Mouse (Mus musculus) lung, adult 2 months (tissue): ENCODE data around the gene Mrps7.

Experiments used
- CTCF ChIP-seq: fragments of 200-500 bp; IDR thresholded peaks from 2 replicates; pipeline ENCODE4 v1.5.1; 2011; ENCODE audit warnings: mild to moderate bottlenecking, low read length, control low read depth; ENCODE audit not compliant: insufficient read depth
- POLR2A ChIP-seq: fragments of 200-500 bp; IDR thresholded peaks from 2 replicates; pipeline ENCODE4 v1.6.1; 2011; ENCODE audit warnings: low read depth, mild to moderate bottlenecking, control low read depth, low read length, borderline replicate concordance; ENCODE audit errors: extremely low read depth

DNA sequence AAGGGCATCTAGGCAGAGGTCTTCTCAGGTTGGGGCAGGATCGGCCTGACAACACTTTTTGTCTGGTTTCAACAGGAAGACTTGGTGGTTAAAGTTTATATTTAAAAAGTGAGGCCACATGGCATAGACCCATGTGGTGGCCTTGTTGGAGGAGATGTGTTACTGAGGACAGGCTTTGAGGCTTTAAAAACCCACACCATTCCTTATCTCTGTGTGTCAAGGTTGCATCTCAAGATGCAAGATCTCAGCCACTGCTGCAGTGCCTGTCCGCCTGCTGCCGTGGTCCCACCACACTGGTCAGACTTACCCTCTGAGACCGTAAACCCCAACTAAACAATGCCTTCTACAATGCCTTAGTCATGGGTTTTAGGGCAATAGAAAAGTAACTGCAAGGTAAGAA is 5.4 kb upstream of the Mrps7 start:
- TF ChIP-seq POLR2A (no peak), CTCF (no peak)
